Mouse (Mus musculus) intestine, postnatal 0 days (tissue): ENCODE data around the gene B4galnt4. TPM values are rescaled to one million over a fixed set of nuclear protein-coding genes. Genes with fewer than 3 reads are reported as not detected.
"Not testable (repeated sequence)": the region's sequence is repeated elsewhere in the genome, so short reads cannot be mapped to it uniquely, and the experiment has no call there.

ENCODE experiments used
- ATAC-seq: fragments of 200-750 bp; cut with Nextera tagmentation; 2 replicates; pipeline ENCODE4 v1.8.0; 2017; ENCODE audit warnings: mild to moderate bottlenecking, moderate TSS enrichment, moderate library complexity
- H3K27ac ChIP-seq: fragments of 300-500 bp; sonication (generic); 2 replicates; pipeline ENCODE4 v1.5.1; 2014; ENCODE audit warnings: mild to moderate bottlenecking, low read depth, low read length, moderate library complexity
- H3K27me3 ChIP-seq: fragments of 300-500 bp; sonication (generic); replicated peaks from 2 replicates; pipeline ENCODE4 v1.6.1; 2014; ENCODE audit warnings: low read length, mixed read lengths; ENCODE audit not compliant: control insufficient read depth, insufficient read depth
- H3K36me3 ChIP-seq: fragments of 300-500 bp; sonication (generic); 2 replicates; pipeline ENCODE4 v1.6.1; 2014; ENCODE audit warnings: mild to moderate bottlenecking, moderate library complexity; ENCODE audit not compliant: control insufficient read depth, insufficient read depth
- H3K4me1 ChIP-seq: fragments of 300-500 bp; sonication (generic); replicated peaks from 2 replicates; pipeline ENCODE4 v1.6.1; 2014; ENCODE audit warnings: antibody characterized with exemption, low read length, mixed read lengths; ENCODE audit not compliant: control insufficient read depth, insufficient read depth
- H3K4me2 ChIP-seq: fragments of 300-500 bp; sonication (generic); replicated peaks from 2 replicates; pipeline ENCODE4 v1.6.1; 2014; ENCODE audit warnings: low read depth, mild to moderate bottlenecking, moderate library complexity
- H3K4me3 ChIP-seq: fragments of 300-500 bp; sonication (generic); 2 replicates; pipeline ENCODE4 v1.5.1; 2014; ENCODE audit warnings: low read depth, low read length
- H3K9ac ChIP-seq: fragments of 300-500 bp; sonication (generic); 2 replicates; pipeline ENCODE4 v1.6.1; 2014; ENCODE audit warnings: mild to moderate bottlenecking, low read depth, low read length
- H3K9me3 ChIP-seq: fragments of 300-500 bp; sonication (generic); 2 replicates; pipeline ENCODE4 v1.6.1; 2016; ENCODE audit warnings: mixed run types; ENCODE audit not compliant: control insufficient read depth
- CTCF ChIP-seq: sonication (generic); IDR thresholded peaks from 2 replicates; pipeline ENCODE4 v1.5.1; 2016; ENCODE audit warnings: low read depth, mild to moderate bottlenecking, control low read depth, antibody characterized with exemption, moderate library complexity
- WGBS: fragments of 180-500 bp; shearing (Covaris S2); extraction: QIAGEN DNeasy Blood & Tissue Kit; methylation state at CpG from one replicate; pipeline ENCODE4 v1.1.7; 2014; 5-methylcytosine and 5-hydroxymethylcytosine counted together
- polyA plus RNA-seq: library from polyadenylated mRNA; unstranded; fragments of >200 nt; fragmentation: Nextera tagmentation; extraction: Ambion mirVana; gene quantifications from 2 replicates; pipeline ENCODE4 v1.2.1, GENCODE M21; 2015

Gene B4galnt4
- polyA plus RNA-seq, 1 experiment from 2014 or later = 1.9 TPM

DNA sequence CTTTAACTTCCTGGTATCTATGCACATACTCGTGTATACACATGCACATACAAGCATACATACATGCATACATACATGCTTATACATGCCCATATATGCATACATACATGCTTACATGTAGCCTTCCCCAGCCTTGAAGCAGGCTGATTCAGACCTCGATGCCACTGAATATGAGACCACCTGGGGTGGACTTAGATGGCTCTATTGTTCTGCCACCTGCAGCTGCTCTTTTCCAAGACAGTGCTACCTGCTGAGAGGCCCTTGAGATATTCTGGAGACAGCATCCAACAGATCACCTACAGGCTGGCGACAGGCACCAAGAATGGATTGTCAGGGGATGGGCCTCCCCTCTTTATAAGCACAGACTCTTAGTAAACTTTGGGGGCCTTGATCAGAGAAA is 30.5 kb upstream of the B4galnt4 start:
- Histone ChIP-seq H3K4me1 (peaks cover 8% of the 10 kb centered on the region; the same call in 1 of the 2 replicates), H3K27ac (no peak overlapping the region), H3K27me3 (no peaks in the 10 kb centered on the region), H3K36me3 (no peaks in the 10 kb centered on the region), H3K4me2 (no peak overlapping the region), H3K9ac (no peak overlapping the region), H3K9me3 (no peaks in the 10 kb centered on the region), H3K4me3 (no peak overlapping the region)
- 69% methylated on average over 3 of the region's 3 CpGs for WGBS
- ATAC-seq = no peak
- TF ChIP-seq CTCF = no peak

DNA sequence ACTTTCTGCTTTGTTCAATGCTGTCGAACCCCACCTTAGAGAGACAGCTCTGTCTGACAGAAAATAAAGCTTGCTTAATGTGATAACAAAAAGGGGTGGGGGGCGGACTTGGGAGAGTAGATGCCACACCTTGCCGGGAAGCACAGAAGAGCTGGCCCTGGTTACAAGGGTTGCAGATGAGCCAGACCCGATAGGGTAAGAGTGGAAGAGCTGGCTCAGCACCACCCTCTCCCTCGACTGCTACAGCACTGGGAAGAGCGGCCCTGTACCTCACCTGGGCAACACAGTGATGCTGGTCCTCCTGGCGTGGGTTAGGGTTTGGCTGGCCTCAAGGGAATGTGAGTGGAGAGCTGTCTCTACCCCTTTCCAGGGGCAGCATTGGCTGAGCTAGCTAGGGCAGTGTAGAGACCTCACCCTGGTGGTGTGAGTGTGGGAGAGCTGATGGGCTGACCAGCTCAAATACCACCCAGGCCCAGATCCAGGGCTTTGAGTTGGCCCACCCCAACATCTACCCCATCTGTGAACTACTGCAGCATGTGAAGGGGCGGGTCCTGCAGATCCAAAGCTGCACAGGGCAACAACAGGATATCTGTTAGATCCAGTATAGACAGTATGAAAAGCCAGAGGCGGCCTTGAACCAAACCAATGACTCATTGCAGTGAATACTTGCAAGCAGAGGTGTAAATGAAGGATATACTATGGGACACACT is 28.3 kb upstream of the B4galnt4 start:
- Histone ChIP-seq H3K4me1 (no peaks in the 10 kb centered on the region), H3K36me3 (no peaks in the 10 kb centered on the region), H3K4me3 (no peak overlapping the region), H3K9ac (no peak overlapping the region), H3K27me3 (no peaks in the 10 kb centered on the region), H3K27ac (no peak overlapping the region), H3K4me2 (no peak overlapping the region), H3K9me3 (no peaks in the 10 kb centered on the region)
- 53% methylated on average over 9 of the region's 9 CpGs for WGBS
- no peak for TF ChIP-seq CTCF
- ATAC-seq = no peak

DNA sequence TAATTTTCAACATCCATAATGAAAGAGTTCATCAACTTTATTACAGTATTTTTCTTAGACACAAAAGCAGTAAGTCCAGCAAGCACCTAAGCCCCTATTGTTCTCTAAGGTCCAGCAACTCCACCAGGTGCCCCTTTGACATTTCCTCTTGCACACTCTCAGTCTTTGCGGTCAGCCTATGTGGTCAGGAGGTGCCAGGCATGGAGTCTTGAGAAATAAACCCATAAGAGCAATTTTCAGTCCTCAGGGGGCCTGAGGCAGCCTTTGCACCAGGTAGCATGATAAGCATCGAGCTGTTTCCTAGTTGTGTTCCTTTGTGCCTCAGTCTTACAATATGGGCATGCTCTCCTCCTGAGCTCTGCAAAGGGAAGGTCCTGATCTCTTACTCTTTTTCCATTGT is 24.3 kb upstream of the B4galnt4 start:
- not testable (repeated sequence) for H3K4me2 ChIP-seq, ATAC-seq, H3K4me3 ChIP-seq, H3K27me3 ChIP-seq, H3K27ac ChIP-seq, H3K9ac ChIP-seq, H3K36me3 ChIP-seq, H3K4me1 ChIP-seq, H3K9me3 ChIP-seq
- 94% methylated on average over 1 of the region's 2 CpGs for WGBS

DNA sequence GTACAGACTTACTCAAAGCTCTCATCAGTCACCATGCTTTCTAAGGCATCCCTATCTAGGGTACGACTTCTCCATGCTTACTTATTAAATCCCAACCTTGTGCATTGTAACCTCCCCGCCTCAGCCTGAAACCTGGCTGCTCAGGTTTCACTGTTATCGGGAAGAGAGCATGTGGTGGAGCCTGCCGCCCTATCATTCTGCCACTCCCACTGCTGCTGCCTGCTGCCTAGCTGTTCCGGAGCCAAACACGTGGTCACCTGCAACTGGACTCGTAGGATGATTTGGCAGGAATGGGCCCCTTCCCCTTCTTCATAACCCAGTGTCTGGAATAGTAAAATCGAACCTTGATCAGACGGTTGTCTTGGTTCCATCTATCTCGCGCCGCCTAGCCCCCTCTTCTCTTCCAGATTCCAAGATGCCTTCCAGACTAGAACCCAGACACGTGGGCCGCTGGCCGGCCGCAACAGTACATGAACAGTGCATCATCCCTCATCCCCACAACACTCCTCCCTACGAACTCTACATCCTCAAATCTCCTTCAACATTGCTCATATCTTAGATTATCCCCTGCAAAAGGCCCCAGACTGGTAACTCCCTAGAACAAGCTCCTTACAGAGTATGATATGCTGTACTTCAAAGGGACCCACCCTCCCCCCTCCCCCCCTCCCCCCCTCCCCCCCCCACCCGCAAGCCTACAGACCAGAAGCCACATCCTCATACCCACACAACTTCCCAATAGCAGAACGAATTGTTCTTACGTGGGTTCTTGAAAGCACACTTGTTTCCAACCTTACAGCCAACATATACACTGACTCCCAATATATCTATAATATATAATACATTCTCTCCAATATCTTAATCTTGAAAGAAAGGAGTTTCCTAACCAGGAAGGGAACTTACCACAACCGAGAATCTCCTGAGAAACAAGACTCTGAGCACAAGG is 22.5 kb upstream of the B4galnt4 start:
- WGBS = 54% methylated on average over 20 of the region's 21 CpGs
- Histone ChIP-seq H3K4me2 (no peak overlapping the region), H3K27me3 (no peaks in the 10 kb centered on the region), H3K9ac (no peak overlapping the region), H3K4me3 (no peak overlapping the region), H3K36me3 (no peaks in the 10 kb centered on the region), H3K9me3 (no peaks in the 10 kb centered on the region), H3K27ac (no peak overlapping the region), H3K4me1 (no peaks in the 10 kb centered on the region; the same call in 1 of the 2 replicates)
- no peak for TF ChIP-seq CTCF
- no peak for ATAC-seq

DNA sequence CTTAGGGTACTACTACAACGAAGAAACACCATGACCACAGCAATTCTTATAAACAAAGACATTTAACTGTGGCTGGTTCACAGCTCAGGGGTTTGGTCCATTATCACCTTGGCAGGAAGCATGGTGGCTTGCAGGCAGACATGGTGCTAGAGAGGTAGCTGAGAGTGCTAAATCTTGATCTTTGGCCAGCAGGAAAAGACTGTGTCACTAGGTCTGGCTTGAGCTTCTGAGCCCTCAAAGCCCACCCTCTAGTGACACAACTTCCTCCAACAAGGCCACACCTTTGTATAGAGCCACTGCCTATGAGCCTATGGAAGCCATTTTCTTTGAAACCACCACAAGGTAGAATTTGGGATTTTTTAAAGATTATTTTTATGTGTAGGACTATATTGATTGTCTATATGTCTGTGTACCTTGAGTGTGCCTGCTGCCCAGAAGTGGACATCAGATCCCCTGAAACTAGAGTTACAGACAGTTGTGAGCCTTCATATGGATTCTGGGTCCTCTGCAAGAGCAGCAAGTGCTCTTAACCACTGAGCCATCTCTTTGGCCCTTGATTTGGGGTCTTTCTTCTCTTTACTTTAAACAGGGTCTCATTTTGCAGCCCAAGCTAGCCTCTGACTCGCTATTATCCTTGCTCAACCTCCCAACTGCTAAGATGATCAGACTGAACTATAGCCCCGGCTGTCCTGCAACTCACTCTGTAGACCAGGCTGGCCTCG is 21.4 kb upstream of the B4galnt4 start:
- Histone ChIP-seq H3K36me3 (no peaks in the 10 kb centered on the region), H3K9ac (no peak overlapping the region), H3K27me3 (no peaks in the 10 kb centered on the region), H3K4me1 (no peaks in the 10 kb centered on the region; the same call in 1 of the 2 replicates), H3K4me3 (no peak overlapping the region), H3K27ac (no peak overlapping the region), H3K4me2 (no peak overlapping the region), H3K9me3 (no peaks in the 10 kb centered on the region)
- ATAC-seq = no peak
- no peak for TF ChIP-seq CTCF
- 91% methylated on average over 4 of the region's 4 CpGs for WGBS
